Mouse (Mus musculus) B cell, adult 2 months (primary cell): ENCODE measurements around the gene Plxdc1.

Experiments
- DNase-seq, 2 experiments: peaks; one replicate each; pipeline ENCODE4 v3.0.0; 2022

Plxdc1 gene

GRCm38 (mm10) chr11:97906905-97907304, 79.3 kb downstream of the Plxdc1 start:
- no peak for DNase-seq

GRCm38 (mm10) chr11:97905941-97906340, 80.3 kb downstream of the Plxdc1 start:
- no peak for DNase-seq

- DNase-seq = no peak
Observed at GRCm38 (mm10) chr11:97905540-97905939, 80.7 kb downstream of the Plxdc1 start.

GRCm38 (mm10) chr11:97904801-97905200, 81.4 kb downstream of the Plxdc1 start:
- no peak for DNase-seq

GRCm38 (mm10) chr11:97901806-97902205, 84.4 kb downstream of the Plxdc1 start:
- DNase-seq = no peak

- DNase-seq = peak; percentile 89 to 90
Observed at GRCm38 (mm10) chr11:97899822-97900221, 86.4 kb downstream of the Plxdc1 start.

DNA sequence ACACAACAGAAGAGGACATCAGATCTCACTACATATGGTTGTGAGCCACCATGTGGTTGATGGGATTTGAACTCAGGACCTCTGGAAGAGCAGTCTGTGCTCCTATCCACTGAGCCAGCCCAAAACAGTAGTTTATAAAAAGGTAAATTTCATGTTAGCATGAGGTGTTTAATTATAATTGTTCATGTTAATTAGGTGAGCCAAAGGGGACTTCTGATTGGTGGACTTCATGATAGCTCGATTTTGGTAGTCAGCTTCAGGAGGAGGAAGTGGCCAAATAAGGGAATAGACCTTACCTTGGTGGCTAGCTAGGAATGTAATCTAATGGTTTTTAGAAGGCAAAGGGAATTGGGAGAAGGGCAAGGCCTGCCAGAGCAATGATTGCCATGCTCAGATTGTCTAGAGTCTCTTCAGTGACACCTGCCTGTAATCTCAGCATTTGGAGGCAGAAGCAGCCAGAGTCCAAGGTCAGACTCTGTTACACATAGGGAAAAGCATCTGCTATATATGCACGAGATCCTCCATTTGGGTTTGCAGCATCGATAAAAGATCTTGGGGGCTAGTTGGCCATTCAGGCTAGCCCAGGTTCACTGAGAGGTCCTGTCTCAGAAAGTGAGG, 88.6 kb downstream of the Plxdc1 start:
- no peak for DNase-seq

DNA sequence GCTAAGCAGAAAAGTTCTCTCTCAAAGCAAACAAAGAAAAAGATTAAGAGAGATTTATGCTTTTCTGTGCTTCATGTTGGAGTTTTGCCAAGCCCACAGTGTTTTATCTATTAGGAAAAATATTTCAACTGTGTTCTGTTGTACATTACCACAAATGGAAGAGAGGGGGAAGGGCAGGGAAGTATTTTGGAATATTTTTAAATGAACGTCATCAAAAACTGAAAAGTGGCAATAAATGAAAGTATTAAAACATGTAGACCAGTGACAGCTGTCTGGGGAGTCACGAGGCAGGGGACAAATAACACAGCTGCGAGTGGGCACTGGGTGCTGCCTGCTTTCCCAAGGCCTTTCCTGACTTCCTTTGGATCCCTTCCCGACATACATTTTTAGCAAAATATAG, 89.6 kb downstream of the Plxdc1 start:
- DNase-seq = no peak

DNA sequence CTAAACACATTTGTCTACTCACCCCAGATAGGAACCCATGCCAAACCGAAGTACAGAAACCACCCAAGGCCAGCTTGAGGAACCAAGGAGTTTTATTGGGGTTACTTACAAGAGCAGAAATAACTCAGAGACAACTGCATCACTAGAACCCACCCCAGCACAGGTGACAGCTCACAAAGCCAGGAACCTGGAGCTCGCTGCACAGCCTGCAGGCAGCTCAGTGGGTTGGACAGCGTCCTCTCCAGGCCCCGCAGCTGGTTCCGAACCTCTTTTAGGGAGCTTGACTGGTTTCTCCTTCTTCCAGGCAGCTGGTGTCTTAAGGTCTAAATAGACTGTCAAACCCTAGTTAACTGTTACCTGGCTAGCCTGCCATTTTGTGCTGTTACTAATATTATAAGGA, 94.4 kb downstream of the Plxdc1 start:
- no peak for DNase-seq

DNA sequence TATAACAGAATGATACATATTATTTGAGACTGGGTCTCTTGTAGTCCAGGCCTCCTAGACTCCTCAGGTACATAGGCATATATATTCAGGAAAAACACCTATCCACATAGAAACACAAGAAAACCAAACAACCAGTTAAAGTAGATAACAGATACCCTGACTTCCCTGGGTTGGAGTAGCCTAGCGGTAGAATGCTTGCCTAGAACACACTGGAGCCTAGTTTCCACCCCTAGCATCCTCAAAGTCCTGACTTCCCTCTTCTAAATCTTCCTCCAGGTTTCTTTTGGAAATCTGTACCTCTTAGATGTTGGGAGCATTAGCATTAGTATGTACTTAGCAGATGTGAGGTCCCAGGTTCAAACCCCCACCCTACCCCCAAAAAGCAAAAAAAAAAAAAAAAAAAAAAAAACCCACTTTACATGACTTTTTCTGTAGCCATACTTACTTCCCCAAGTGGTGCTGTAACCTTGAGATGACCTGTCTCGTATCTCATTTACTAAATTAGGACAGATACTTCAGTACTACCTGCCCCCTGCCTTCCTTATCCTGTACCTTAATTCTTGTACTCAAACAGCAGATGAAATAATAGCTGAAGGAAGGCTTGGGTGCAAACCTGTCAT, 100.8 kb downstream of the Plxdc1 start:
- DNase-seq = no peak

GRCm38 (mm10) chr11:97884601-97885185, 101.6 kb downstream of the Plxdc1 start:
- no peak for DNase-seq

GRCm38 (mm10) chr11:97883918-97884600, 102.2 kb downstream of the Plxdc1 start, which contains the start of gene Fbxo47:
Fbxo47 (minus strand) TSS chr11:97884154.
- DNase-seq = peak; percentile 97 to 98

GRCm38 (mm10) chr11:97883542-97883917, 102.7 kb downstream of the Plxdc1 start:
- DNase-seq = peak; percentile 93

GRCm38 (mm10) chr11:97880362-97880761, 105.9 kb downstream of the Plxdc1 start:
- no peak for DNase-seq

DNA sequence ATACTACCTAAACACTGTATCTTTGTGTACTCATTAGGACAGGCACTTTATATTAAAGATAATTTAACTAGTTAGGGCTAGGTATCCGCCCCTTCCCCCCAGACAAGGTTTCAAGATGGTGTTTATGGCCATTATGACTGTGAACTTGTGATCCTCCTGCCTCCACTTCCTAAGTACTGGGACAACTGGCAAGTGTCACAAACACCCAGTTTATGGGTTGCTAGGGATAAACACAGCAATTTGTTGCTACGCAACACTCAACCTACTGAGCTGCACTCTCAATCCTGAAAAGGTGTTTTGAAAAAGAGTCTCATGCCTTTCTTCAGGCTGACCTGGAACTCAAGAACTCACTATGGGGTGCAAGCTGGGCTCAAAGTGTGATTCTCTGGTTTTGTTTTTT, 108.9 kb downstream of the Plxdc1 start:
- DNase-seq = no peak

DNA sequence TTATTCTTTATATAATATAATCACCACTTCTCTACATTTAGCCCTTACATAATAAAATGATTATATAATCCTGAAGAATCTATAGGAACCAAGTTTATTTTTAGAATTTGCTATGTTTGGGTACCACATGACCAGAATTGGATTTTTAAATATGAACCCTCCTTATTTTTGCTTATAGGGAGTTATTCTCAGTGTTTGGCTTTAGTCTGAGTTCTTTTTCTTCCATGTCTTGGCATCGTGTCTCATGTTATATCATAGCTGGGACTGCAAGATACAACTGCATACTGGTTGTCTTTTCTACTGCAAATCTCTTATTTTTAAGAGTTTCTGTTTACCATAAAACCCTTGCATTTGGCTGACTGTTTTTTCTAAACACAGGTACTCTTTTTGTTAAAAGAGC, 111.8 kb downstream of the Plxdc1 start:
- no peak for DNase-seq
